Mouse (Mus musculus): Measurements from ENCODE around the gene Map3k7.

Map3k7 gene

DNA sequence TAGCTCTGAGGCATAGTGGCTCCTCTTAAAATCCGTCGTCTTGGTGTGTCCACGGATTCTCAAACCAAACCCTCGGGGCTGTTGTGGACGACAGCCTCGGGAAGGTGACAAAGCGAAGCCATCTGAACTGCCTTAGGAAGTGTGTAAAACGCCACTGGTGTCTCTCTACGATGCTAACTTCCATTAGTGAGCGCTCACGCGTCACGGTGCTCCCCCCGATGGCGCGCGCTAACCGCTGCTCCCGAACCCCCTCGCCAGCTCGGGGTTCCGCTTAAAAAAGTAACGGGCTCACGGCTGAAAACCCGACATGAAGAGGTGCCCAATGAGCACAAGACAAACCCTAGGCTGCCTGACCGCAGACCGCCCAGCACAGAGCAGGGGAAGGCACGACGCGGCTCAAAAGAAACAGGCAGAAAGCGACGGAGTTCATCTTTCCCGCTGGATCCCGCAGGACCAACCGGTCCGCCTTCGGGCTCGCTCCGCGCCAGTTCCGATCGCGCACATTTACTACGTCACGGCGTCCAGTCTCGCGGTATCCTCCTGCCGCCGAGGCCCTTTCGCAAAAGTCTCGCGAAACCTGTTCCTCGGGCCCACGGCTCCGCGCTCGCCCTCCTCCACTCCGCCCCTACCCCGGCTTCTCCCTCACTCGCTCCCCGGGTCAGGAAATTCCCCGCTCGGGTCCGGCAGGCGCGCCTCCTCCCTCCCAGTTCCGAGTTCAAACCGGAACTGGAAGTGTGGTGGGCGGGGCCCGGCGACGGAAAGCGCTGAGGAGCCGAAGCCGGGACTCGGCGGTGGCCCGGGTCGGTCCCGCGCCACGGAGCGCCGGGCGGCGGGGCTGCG, at the start of gene Map3k7:
TSS of gene Map3k7 (plus strand) at position 744 of the 840 bp plus-strand sequence.
- peak; percentile 83 to 93 for DNase-seq (ENCODE audit: low spot score in 2 of 2)

DNA sequence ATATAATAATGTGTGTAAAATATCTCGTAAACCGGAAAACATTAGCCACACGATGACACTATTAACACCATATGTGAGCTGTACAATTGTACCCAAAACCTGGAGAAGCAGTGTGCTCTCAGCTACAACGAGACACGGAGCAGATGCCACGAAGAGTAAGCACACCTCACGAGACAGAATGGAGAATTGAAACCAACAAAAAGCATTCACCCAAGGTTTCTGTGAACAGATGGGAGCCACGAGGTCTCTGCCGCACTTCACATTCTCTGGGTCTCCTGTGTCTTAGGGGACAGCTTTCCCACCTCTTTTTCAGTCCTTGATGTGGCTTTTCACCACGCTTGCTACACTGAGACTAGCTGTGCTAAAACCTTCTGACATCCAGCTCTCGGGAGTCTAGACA, 48.8 kb upstream of the Map3k7 start:
- DNase-seq (ENCODE audit: low spot score in 2 of 2): no peak

- DNase-seq (ENCODE audit: low spot score in 2 of 2): no peak
These were observed 45.2 kb upstream of the Map3k7 start for GRCm38 (mm10) chr4:31918717-31919116.

DNA sequence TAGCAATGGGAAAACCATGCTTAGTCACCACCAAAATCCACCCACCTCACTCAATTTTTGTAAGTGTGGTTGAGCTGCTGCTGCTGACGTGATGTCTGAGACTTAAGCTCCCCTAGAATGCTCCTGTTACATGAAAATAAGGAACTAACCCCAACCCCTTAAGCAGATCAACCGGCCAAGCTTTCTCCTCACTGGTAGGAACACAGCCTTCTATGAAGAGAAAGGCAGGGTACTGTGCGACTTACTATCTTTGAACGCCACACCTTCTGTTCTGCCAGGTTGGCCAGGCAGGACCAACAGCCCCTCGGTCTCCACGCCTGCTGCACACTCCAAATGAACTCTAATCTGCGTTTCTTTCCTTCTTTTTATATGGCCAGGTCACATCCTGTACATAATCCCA, 41.7 kb upstream of the Map3k7 start:
- no peak for DNase-seq (ENCODE audit: low spot score in 2 of 2)

GRCm38 (mm10) chr4:31923437-31923836, 40.5 kb upstream of the Map3k7 start:
- no peak for DNase-seq (ENCODE audit: low spot score in 2 of 2)

DNA sequence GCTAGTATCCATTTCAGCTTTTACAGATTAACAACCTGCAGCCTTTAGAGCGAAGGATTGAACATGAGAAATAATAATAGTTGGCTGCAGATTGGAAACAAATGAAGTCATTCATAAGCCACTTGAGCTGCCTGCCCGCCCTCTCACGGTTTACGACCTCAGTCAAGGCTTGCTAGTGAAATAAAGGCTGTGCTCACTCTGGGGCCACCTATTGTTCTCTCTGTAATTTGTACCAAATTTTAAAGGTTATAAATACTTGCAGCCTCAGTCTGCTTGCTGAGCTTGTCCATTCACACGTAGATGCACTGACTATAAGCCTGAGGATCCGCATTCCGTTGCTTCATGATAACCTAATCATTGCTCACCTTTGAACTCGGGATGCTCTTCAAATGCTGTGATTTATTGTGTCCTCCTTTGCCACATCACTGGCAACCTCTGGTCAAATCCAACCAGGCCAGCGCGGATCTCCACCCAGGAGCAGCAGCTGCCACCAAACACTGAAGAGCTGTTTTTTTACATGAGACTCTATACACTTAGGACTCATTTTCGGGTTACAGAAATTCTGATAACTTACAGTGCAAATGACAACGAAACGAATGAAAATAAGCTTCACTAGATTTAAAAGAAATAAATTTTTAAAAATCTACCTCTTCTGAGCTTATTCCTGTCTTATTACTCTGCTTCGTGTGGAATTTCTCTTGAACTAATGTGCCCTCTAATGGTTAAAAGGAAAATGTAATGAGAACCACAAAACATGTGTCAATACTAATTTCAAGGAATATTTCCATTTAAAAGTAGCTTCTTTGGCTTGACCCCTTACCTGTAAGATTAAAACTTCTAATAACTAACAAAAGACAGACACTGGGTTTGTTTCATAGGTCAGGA, 39.4 kb upstream of the Map3k7 start:
- DNase-seq (ENCODE audit: low spot score in 2 of 2): no peak

DNA sequence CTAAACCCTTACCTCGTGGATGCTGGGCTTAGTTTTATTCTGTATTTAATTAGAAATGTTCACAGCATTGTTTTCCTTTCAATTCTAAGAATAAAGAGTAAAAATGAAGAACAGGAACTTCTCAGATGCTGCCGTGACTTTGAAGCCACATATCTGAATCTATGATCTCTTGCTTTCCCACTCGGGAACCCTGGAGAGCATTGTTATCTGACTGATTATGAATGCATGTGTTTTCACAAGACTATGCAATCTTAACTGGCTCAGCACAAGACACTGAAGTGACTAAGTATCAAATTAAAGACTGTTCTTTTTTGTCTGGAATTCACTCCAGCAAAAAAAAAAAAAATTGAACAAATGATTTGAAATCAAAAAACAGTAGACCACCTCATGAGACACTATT, 30.7 kb upstream of the Map3k7 start:
- DNase-seq (ENCODE audit: low spot score in 2 of 2): no peak

DNA sequence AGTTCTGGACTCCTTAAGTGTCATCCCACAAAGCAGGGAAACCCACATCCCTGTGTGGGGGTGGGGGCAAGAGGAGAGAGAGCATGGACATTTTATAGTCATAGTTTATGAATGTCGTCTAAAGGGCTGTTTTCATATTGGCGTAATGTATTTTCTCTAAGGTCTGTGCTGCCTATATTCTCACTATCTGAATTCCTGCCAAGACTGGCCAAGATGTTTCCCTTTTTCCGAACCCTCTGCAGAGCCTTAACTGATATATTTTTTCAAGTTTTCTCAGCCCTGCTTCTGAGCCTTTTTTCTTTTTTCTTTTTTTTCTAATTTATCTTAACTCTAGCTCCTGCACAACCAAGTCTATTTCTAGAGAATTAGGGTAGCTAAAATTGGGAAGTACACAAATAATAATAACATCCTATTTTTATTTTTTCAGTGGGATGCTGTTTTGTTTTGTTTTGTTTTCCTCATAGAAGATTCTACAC, 28.0 kb upstream of the Map3k7 start:
- DNase-seq (ENCODE audit: low spot score in 2 of 2): no peak

- DNase-seq (ENCODE audit: low spot score in 2 of 2): no peak
These were observed 27.5 kb upstream of the Map3k7 start for GRCm38 (mm10) chr4:31936358-31936757.

- DNase-seq (ENCODE audit: low spot score in 2 of 2): no peak
These were observed 27.0 kb upstream of the Map3k7 start for GRCm38 (mm10) chr4:31936911-31937375.

DNA sequence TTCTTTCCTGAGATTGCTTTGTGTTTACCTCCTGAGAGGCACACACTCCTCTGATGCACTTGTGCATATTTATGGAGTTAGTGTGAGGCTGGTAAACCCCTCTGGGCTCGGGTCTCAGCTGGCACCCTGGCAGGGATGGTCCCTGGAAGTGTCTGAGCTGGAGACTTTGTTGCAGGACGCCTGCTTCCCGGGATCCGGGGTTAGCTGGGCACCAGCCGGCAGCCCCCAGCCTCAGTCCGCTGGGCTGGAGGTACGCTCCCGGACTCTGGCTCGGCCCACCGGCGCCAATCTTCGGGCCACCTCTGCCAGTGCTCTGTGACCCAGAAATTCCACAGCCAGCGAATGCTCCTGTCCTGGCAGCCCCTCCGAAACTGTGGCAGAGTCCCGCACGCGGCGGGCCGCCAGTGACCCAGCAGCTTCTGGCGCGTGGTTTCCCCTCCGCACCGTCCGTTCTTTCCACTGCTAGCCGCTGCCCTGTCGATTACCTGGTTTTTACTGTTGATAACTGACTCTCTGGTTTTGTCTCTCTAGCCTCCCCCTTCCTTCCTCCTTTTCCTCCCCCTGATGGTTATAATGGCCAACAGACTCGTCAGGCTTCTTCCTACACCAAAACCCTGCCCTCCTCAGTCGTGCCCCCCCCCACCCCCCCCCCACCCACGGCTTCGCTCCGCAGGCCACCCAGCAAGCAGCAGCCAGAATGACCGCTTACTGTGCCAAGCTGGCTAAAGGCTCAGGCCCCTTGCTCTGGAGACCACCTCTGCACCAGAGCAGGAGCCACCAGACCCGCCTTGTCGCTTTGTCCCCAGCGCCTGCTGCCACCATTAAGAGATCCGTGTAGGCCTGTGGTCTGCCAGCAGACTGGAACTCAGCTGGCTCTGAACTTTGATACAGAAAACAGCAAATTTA, 26.3 kb upstream of the Map3k7 start:
- DNase-seq (ENCODE audit: low spot score in 2 of 2): no peak

DNA sequence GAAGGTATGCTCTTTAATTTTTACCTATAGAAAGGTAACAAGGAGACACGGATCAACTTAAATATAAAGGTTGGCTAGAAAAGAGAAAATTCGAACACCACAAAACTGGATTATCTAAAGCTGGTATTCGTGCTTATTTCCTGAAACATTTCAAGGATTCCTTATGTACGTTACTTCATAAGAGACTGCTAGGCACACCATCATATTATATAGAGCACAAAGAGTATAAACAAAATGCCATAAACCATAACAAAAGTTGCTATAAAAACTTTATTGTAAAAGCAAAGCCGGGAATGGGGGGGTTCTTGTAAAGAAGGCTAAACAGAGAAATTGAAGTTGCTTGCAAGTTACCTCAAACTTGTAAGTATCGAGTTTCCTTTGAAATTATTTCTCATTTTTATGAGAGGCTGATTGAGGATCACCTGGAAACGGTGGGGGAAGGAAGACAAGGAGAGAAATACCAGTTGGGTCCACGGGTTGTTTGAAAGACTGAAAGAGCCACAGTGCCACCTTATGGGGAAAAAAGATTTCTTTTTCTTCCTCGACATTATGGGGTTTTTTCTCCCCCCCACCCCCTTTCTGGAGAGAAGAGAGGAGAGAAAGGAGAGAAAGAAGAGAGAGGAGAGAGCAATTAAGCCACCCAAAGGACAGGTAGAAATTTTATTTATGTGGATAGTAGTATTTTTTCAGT, 25.3 kb upstream of the Map3k7 start:
- DNase-seq (ENCODE audit: low spot score in 2 of 2): no peak

- no peak for DNase-seq (ENCODE audit: low spot score in 2 of 2)
These were observed 22.3 kb upstream of the Map3k7 start for GRCm38 (mm10) chr4:31941616-31942015.

DNA sequence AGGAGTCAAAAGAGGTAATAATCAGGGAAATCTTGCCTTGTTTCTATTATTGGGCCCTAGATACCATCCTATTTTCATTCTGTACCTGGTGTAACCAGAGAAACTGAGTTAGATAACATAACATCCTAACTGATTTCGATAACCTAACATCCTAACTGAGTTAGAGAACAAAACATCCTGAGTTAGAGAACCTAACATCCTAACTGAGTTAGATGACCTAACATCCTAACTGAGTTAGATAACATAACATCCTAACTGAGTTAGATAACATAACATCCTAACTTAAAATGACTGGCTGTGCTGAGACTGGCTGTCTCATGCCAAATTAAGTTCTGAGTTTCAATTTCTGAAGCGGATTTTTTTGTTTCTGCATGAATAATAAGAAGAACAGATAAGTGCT, 20.9 kb upstream of the Map3k7 start:
- no peak for DNase-seq (ENCODE audit: low spot score in 2 of 2)

GRCm38 (mm10) chr4:31964194-31964875, 438 bp downstream of the Map3k7 start:
- DNase-seq (ENCODE audit: low spot score in 2 of 2): no peak

DNA sequence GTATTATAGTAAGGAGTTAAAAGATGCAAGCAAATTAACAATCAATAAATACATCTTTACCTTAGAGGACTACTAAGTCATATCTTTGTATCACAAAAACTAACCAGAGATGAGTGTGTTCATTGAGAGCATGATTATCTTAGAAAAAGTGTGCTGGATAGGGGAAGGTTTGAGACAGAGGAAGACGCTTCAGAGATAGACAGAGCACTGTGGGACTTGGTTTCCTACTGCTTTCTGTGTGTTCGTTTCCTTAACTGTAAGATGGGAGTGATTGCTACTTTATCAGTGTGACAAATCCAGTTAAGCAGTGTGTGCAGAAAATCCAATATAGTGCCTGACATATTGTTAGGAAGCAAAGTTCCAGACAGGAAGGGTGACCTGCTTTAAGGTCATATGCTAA, 1.3 kb downstream of the Map3k7 start:
- DNase-seq (ENCODE audit: low spot score in 2 of 2): no peak

DNA sequence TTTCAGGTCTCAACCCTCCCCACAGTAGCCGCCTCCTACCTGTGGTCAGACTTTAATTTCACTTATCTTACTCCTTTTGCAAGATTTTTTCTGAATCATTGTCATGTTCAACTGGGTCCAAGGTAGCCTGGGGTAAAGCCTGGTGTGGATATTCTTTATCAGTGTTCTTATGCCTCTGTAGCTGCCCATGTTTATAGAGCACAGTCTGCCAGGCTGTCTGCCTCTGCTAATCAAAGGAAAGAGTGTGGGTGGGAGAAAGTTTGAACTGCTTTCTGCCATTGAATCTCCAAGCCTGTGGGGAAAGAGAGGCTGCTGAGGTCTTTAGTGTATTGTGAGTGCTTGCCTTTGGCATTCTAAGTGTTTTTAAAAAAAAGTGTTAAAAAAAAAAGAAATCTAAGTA, 7.5 kb downstream of the Map3k7 start:
- DNase-seq (ENCODE audit: low spot score in 2 of 2): no peak

- DNase-seq (ENCODE audit: low spot score in 2 of 2): no peak
These were observed 8.3 kb downstream of the Map3k7 start for GRCm38 (mm10) chr4:31972181-31972580.

DNA sequence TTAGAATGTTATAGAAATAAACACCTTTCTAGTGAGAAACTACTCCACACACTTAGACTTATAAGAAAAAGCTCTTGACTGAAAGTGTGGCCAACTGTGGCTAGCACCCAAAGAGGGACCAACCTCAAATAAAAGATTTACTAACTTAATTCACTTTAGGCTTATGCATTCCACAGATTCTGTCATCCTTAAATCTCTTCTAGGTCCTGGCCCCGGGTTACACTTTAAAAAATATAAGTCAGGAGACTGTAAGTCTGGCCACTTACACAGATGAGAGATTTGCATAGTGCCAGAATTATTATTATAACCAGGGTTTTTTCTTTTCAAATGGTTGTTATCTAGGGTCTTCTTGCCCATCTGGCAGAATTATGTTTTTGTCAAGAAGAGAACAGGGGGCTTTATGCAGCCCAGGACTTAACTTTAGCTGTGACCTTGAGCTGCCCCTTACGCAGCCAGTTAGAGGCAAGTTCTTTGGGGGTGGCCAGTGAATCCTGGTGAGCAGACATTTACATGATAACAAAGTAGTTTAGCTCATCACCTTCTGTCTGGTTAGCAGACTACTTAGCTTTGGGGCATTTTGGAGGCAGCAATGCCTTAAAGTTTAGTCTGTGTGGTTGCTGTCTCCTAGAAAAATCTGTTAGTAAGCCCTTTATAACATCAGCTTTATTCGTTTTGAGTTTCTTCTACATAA, 11.5 kb downstream of the Map3k7 start:
- DNase-seq (ENCODE audit: low spot score in 2 of 2): no peak

DNA sequence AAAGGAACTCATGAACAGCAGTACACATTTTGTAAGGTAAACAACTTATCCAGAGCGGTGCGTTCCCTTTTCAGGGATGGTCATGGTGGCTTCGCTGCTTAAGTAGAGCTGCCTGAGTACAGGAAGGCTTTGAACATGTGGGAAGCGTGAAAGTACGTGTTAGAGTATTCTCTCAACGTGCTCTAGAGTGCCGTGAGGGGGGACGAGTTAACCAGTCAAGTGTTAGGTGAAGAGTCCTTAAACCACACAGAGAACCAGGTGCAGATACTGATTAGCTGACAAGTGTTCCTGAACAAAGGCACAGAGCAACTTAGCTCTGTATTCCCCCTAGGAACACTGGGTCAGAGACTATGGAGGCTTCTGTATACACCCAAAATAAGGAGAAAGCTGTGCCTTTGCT, 18.0 kb downstream of the Map3k7 start:
- DNase-seq (ENCODE audit: low spot score in 2 of 2): no peak

All from spleen, postnatal 14 days (tissue).